Comparison of ENCODE assay signal across 26 mouse cellular contexts in genomic region chr10:39274202-39274601, GRCm38 (mm10).
DNase-seq lines count a peak whose midpoint lies in the region; ATAC-seq and TF ChIP-seq lines count a peak whose summit lies in the region.
"Had no signal": no experiment of that assay in that cellular context is flagged by ENCODE, and none has a peak within 500 bp of the region (broad histone marks: within the 10 kb centered on the region; RNA-seq: fewer than 3 reads in every experiment).

No protein-coding gene starts in this region.

- peak; percentile 0 for DNase-seq in gastrocnemius, postnatal 10 days
- DNase-seq in gastrocnemius, postnatal 36 days, result no peak
- peak; percentile 53 for DNase-seq in 3T3-L1 (ENCODE audit: low read depth, low spot score)
- no peak for DNase-seq in ES-E14 (ENCODE audit: low read depth, low spot score)
- no peak for DNase-seq in midbrain, embryonic 10.5 days (ENCODE audit: low spot score)
- DNase-seq in frontal cortex, postnatal 36 days (ENCODE audit: low spot score in 2 of 2), result no peak
- DNase-seq: cerebellum, adult 2 months; cerebellum, postnatal 14 days; gastrocnemius, adult 2 months; kidney, adult 9 months; kidney, postnatal 36 days; lung, postnatal 4 days; right cerebral cortex, postnatal 4 days; thymus, postnatal 4 days had no signal

- 46% methylated on average over 2 of the region's 2 CpGs for WGBS in midbrain, embryonic 10.5 days

- H3K4me3 ChIP-seq in ES-E14 (ENCODE audit: insufficient read depth in 1 of 2, low read depth in 1 of 2, low read length in 2 of 2, poor library complexity in 1 of 2, severe bottlenecking in 1 of 2), result no peak overlapping the region
- no peak overlapping the region for H3K4me3 ChIP-seq in midbrain, embryonic 10.5 days
- H3K4me3 ChIP-seq: forebrain, embryonic 15.5 days; gastrocnemius, adult 2 months; layer of hippocampus, adult 2 months; left cerebral cortex, adult 2 months; limb, embryonic 13.5 days; neural tube, embryonic 12.5 days had no signal

- no peak overlapping the region for H3K27ac ChIP-seq in ES-E14 (ENCODE audit: insufficient read depth, low read depth, low read length, poor library complexity, severe bottlenecking)
- H3K27ac ChIP-seq in midbrain, embryonic 10.5 days (replicated peaks), result no peak overlapping the region
- H3K27ac ChIP-seq: forebrain, embryonic 15.5 days; gastrocnemius, adult 2 months; hindbrain, embryonic 14.5 days; layer of hippocampus, adult 2 months; left cerebral cortex, adult 2 months; limb, embryonic 13.5 days; neural tube, embryonic 12.5 days had no signal

- no peaks in the 10 kb centered on the region for H3K36me3 ChIP-seq in ES-E14 (ENCODE audit: control insufficient read depth, insufficient read depth, low read length, poor library complexity, severe bottlenecking)
- no peaks in the 10 kb centered on the region for H3K36me3 ChIP-seq in midbrain, embryonic 10.5 days
- H3K36me3 ChIP-seq: forebrain, embryonic 15.5 days; G1E; limb, embryonic 13.5 days; neural tube, embryonic 12.5 days had no signal

- no peak overlapping the region for H3K9ac ChIP-seq in ES-E14 (ENCODE audit: insufficient read depth, low read depth, low read length, poor library complexity, severe bottlenecking)
- H3K9ac ChIP-seq: forebrain, embryonic 15.5 days; hindbrain, embryonic 14.5 days; limb, embryonic 13.5 days; neural tube, embryonic 12.5 days had no signal

- no peaks in the 10 kb centered on the region for H3K9me3 ChIP-seq in ES-E14 (ENCODE audit: control insufficient read depth, insufficient read depth, low read depth, low read length)
- H3K9me3 ChIP-seq in midbrain, embryonic 10.5 days (replicated peaks), result no peaks in the 10 kb centered on the region
- H3K9me3 ChIP-seq: forebrain, embryonic 15.5 days; G1E; limb, embryonic 13.5 days; neural tube, embryonic 12.5 days had no signal

- peaks cover 0 to 2% of the 10 kb centered on the region in 2 experiments; a peak in 1 of 4 replicates for H3K4me1 ChIP-seq in ES-E14 (ENCODE audit: control insufficient read depth in 2 of 2, insufficient read depth in 2 of 2, low read length in 2 of 2, poor library complexity in 1 of 2)
- H3K4me1 ChIP-seq in midbrain, embryonic 10.5 days, result peaks cover 4% of the 10 kb centered on the region; the same call in 1 of the 2 replicates
- H3K4me1 ChIP-seq: forebrain, embryonic 15.5 days; limb, embryonic 13.5 days had no signal

- ATAC-seq in granulocyte monocyte progenitor cell, adult 5-6 weeks (replicated peaks; ENCODE audit: poor library complexity, severe bottlenecking), result peak; percentile 32
- ATAC-seq: CD4-positive, CD25-positive, alpha-beta regulatory T cell, adult 4 months; forebrain, embryonic 15.5 days; intestine, postnatal 0 days; midbrain, embryonic 16.5 days; Patski had no signal

- no peaks in the 10 kb centered on the region for H3K27me3 ChIP-seq in midbrain, embryonic 10.5 days (ENCODE audit: low read depth, poor library complexity, severe bottlenecking)
- H3K27me3 ChIP-seq: forebrain, embryonic 15.5 days; limb, embryonic 13.5 days; neural tube, embryonic 12.5 days; Patski had no signal

- in situ Hi-C loops in ES-E14 (cut with MboI; ENCODE audit: low sequenced_read_pairs in 2 of 2, unreplicated experiment in 2 of 2), result no loop called here

- intact Hi-C loops in gastrocnemius, postnatal 36 days (cut with DNase I), result no loop called here

TF ChIP-seq in ES-E14, 5 proteins besides CTCF, POLR2A, EP300 and RAD21:
- TF ChIP-seq ZNF384 (IDR thresholded peaks at IDR 0.05; ENCODE audit: low read depth, low read length), result no peak
- no peak for TF ChIP-seq ZC3H11A (IDR thresholded peaks at IDR 0.05; ENCODE audit: borderline replicate concordance, low read depth, low read length)
- no peak for TF ChIP-seq HCFC1 (IDR thresholded peaks at IDR 0.05; ENCODE audit: borderline replicate concordance, insufficient read depth, low read length)
- peak; percentile 81 for TF ChIP-seq MAFK (IDR thresholded peaks at IDR 0.05; ENCODE audit: insufficient read depth, low read depth, low read length)

Comparison
In these comparisons a context has a peak if more than half of its experiments do, and no peak if none do; other contexts are left out.
1. DNase-seq: peak in gastrocnemius, postnatal 10 days (single experiment) and 3T3-L1 (single experiment); none in gastrocnemius, postnatal 36 days (0 of 2), ES-E14 (single experiment), midbrain, embryonic 10.5 days (single experiment) and frontal cortex, postnatal 36 days (0 of 2).